Mouse (Mus musculus) heart, postnatal 0 days (tissue): ENCODE results near the gene Ulbp1.

Experiments
- CTCF ChIP-seq: IDR thresholded peaks from 2 replicates; pipeline ENCODE4 v1.5.1; 2016; ENCODE audit warnings: antibody characterized with exemption, control low read depth, low read depth
- EP300 ChIP-seq: IDR thresholded peaks from 2 replicates; pipeline ENCODE4 v1.6.1; 2016; ENCODE audit warnings: antibody characterized with exemption, low read depth

GRCm38 (mm10) chr10:7483650-7484049, 10.2 kb upstream of the Ulbp1 start:
- no peak for TF ChIP-seq CTCF
- TF ChIP-seq EP300, result no peak
